Mouse (Mus musculus) embryo, embryonic 10 days (tissue): ENCODE measurements around the gene Spata17.

ENCODE experiments used
- DNase-seq: peaks from one replicate; pipeline ENCODE4 v3.0.0-alpha.2; 2015; ENCODE audit warnings: low spot score

Gene Spata17

DNA sequence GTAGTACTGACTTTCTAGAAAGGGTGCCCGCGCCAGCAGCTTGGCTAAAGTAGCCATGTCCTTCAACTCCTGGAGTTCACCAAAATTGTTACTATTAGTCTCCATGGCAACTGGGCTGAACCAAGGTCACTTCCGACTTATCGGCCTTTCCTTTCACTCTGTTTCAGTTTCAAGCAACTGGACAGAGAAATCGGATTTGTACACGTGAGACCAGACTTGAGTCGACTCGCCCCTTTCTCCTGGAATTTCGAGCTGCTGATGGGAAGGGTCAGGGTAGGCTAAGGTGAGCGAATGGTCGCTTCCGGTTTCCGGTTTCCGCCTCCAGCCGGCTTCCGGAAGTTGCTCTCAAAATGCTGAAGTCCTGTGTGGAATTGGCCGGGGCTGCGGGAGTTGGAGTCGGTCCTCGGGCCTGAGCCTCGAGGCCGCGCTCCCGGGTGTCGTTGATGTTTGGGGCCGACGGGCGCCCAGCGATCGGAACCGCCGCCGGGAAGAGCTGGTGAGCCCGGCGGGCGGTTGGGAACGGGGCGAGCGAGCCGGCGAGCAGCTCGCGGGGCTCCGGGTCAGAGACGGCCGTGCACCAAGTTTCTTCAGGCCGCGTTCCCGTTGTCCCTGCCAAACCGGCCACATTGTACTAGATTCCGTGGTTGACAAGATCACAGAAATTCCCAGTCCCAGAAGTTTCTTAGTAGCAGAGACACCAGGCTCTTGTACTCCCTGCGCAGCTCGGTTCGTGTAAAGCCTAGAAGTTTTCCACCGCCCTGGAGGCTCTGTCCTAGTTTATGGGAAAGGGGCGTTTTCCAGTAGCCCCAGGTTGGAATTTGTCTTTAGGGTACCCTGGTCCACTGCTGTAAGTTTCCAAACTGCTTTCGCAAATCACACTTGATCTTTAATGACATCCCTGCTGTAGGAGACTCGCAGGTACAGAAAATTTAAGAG, at the start of gene Spata17, which contains the start of gene Gpatch2:
TSS of gene Spata17 (minus strand) at position 285 of the 936 bp plus-strand sequence.
TSS of gene Gpatch2 (plus strand) at position 328 of the 936 bp plus-strand sequence.
- peak; percentile 91 for DNase-seq

GRCm38 (mm10) chr1:187258756-187259155, 43.5 kb upstream of the Spata17 start:
- no peak for DNase-seq

- DNase-seq, result no peak
These were observed 35.5 kb upstream of the Spata17 start for GRCm38 (mm10) chr1:187250741-187251262.

- DNase-seq, result no peak
These were observed 29.5 kb upstream of the Spata17 start for GRCm38 (mm10) chr1:187244734-187245133.

GRCm38 (mm10) chr1:187241329-187241728, 26.1 kb upstream of the Spata17 start:
- no peak for DNase-seq

- DNase-seq, result no peak
These were observed 25.0 kb upstream of the Spata17 start for GRCm38 (mm10) chr1:187240304-187240703.

DNA sequence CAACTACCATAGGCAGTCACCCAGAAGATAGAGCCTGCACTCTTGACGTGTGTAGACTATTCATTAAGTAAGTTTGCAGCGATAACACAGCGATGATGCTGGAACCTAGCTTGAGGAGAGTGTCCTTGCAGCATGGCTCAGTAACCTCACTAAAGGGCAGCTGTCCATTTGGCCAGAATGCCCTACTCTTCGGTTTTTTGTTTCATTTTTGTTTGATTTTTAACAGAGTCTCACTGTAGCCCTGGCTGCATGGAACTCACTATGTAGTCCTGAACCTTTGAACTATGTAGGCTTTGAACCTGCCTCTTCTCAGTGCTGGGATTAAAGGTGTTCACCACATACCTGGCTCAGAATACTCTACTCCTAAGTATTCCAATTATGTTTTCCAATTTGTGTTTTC, 22.8 kb upstream of the Spata17 start:
- no peak for DNase-seq

GRCm38 (mm10) chr1:187236296-187236695, 21.0 kb upstream of the Spata17 start:
- peak; percentile 54 for DNase-seq

GRCm38 (mm10) chr1:187235161-187235560, 19.9 kb upstream of the Spata17 start:
- no peak for DNase-seq

- peak; percentile 57 for DNase-seq
These were observed 17.8 kb upstream of the Spata17 start for GRCm38 (mm10) chr1:187232996-187233615.

DNA sequence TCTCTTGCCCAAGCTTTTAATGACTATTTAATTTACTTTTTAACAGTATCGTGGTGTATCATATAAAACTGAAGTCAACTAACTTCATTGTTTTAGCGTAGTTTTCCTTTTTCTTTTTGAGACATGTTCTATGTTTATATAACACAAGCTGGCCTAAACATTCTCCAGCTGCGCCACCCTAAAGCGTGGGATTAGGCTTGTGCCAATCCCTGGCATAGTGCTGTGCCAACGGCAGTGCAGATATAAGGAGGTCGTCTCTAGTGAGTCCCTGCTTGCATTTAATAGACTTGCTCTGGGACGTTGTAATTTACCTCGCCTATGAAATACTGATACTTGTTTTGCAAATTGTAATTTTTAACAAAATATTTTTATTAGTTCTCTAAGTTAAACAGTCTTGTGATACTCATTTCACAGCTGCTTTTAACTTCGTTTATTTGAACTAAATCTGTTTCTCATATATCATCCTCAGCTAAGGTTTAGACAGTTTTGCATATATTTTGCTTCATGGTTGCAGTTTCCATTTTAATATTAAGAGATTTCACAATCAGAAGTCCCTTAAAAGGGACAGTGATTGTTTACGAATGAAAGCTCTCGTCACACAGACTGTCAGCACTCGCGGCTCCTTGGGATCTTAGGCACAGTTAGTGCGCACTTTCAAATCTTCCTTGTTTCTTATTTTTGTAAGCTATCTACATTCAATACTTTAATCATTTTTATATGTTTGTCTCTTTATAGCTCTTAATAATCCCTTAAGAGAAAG, 17.1 kb upstream of the Spata17 start:
- no peak for DNase-seq

- no peak for DNase-seq
These were observed 15.0 kb upstream of the Spata17 start for GRCm38 (mm10) chr1:187230255-187230654.

GRCm38 (mm10) chr1:187228414-187229146, 13.3 kb upstream of the Spata17 start:
- no peak for DNase-seq

DNA sequence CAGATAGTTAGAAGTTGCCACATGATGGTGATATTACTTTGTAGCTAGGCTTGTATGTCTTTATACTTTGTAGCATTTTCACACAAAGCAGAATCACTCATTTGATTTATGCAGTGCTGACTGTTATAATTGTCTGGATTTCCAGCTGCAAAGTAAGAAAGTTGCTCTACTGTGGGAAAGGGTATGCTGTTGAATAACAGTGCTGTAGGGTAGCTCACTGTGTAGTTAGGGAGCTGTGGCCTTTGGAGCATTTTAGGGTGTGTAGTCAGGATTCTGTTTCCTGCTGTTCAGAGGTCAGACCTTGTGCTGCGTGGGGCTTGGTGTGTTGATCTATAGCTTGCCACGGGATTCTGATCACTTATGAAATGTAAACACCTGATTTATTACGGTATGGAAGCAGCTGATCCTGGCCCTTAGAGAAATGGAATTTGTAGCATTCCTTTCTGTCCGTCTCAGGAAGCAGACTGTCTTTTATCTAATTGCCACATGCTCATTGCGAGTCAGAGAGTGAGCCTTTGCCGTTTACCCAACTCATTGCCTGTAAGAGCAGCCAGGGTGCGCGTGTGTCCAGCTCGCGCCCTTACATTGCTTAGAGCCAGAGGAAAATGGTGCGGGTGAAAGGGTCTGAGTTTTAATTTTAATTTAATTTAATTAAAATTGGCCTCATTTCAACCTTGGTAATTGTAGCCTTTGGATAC, 11.2 kb upstream of the Spata17 start:
- DNase-seq, result no peak

GRCm38 (mm10) chr1:187220756-187221155, 5.5 kb upstream of the Spata17 start:
- DNase-seq, result no peak

DNA sequence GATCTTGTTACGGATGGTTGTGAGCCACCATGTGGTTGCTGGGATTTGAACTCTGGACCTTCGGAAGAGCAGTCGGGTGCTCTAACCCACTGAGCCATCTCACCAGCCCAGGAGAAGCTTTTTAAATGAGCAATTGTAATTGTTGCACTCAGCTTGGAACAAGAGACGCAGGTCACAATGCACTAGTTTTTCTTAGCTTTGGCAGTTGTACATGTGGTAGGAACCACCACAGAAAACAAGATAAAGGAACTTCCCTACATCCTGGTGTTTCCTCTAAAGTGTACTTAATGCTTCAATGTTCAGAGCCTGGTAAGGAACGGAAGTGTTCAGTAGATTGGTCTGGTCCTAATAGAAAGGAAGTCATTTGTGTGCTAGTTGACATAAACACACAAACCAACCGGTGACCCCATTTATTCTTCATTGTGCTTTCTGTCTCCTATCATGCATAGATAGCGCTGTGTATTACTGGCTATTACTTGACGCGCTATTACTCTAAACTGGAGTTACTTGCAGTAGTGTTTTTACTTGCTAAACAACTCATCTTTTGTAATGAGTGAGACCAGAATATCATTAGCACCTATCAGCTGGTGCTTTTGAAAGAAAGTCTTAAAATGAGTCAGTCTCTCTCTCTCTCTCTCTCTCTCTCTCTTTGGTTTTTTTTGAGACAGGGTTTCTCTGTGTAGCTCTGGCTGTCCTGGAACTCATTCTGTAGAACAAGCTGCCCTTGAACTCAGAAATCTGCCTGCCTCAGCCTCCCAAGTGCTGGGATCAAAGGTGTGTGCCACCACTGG, 1.6 kb upstream of the Spata17 start:
- DNase-seq, result no peak

- no peak for DNase-seq
These were observed 4.5 kb downstream of the Spata17 start for GRCm38 (mm10) chr1:187210736-187211135.

GRCm38 (mm10) chr1:187209496-187209895, 5.8 kb downstream of the Spata17 start:
- DNase-seq, result no peak

DNA sequence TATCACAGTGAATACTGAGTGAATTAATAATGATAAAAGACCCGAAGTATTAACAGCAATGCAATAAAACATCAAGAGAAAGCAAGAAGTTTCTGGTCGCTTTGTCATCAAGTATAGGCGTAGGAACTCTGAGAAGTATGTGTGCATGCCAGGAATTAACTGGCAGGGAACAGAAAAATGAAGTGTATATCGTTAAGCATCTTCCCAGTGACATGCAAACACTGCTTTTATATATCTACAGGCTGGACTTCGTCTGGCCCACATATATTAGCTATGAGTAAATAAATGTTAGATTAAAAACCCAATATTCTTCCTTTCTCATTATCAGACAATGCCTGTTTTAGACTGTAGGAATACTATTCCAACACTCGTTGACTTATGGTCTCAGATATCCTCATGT, 9.8 kb downstream of the Spata17 start:
- DNase-seq, result no peak

GRCm38 (mm10) chr1:187178546-187178945, 36.7 kb downstream of the Spata17 start:
- DNase-seq, result no peak
